Mouse (Mus musculus): ENCODE results near the gene Vmn2r19.

DNA sequence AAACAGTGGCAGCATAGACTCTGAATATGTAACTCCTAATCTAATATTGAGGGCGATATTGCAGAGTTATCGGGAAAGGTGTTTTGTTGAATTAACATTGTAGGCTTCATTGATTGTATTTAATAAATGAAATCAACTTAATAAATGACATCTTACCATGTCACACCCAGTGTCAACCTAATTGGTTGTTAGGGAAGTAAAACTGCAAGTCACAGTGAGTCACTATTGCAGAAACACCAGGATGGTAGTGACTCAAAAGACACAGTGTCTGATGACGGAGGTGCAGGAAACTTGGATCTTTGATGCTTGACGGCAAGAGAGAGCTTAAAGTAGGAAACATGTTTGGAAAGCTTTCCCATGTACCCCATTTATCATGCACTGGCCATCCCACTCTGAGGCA lies 42.3 kb upstream of the Vmn2r19 start:
- no peak for TF ChIP-seq CTCF (IDR thresholded peaks at IDR 0.05; ENCODE audit: low read depth, low read length)
- TF ChIP-seq POLR2A (IDR thresholded peaks at IDR 0.05; ENCODE audit: borderline replicate concordance, low read depth, low read length) = no peak

All from bone marrow macrophage, adult 2 months (primary cell).